In genomic region chr13:64458181-64458580, GRCm38 (mm10) we compare ENCODE assay signal across 24 mouse cellular contexts. TPM values are rescaled to one million over a fixed set of nuclear protein-coding genes. Genes with fewer than 3 reads are reported as not detected.
A peak's percentile ranks its signal among the peaks of the same experiment; 100 is the strongest.
DNase-seq lines count a peak whose midpoint lies in the region; ATAC-seq lines count a peak whose summit lies in the region.
"Had no signal": no experiment of that assay in that cellular context is flagged by ENCODE, and none has a peak within 500 bp of the region (broad histone marks: within the 10 kb centered on the region; RNA-seq: fewer than 3 reads in every experiment).

No protein-coding gene starts in this region.

- no peaks in the 10 kb centered on the region for H3K9me3 ChIP-seq in liver, embryonic 12.5 days (replicated peaks)
- no peaks in the 10 kb centered on the region for H3K9me3 ChIP-seq in liver, embryonic 15.5 days (replicated peaks)
- H3K9me3 ChIP-seq: embryonic facial prominence, embryonic 10.5 days; neural tube, embryonic 12.5 days had no signal

- intact Hi-C loops in left cerebral cortex, postnatal 14 days (cut with DNase I) = no loop called here

- H3K36me3 ChIP-seq in liver, embryonic 12.5 days = no peaks in the 10 kb centered on the region
- no peaks in the 10 kb centered on the region for H3K36me3 ChIP-seq in liver, embryonic 15.5 days (replicated peaks)
- H3K36me3 ChIP-seq: embryonic facial prominence, embryonic 10.5 days; neural tube, embryonic 12.5 days had no signal

- no peak overlapping the region for H3K4me3 ChIP-seq in liver, embryonic 12.5 days
- no peak overlapping the region for H3K4me3 ChIP-seq in liver, embryonic 15.5 days (replicated peaks)
- H3K4me3 ChIP-seq: embryonic facial prominence, embryonic 10.5 days; neural tube, embryonic 12.5 days had no signal

- H3K4me1 ChIP-seq in liver, embryonic 12.5 days = peaks cover 32% of the 10 kb centered on the region
- peaks cover 30% of the 10 kb centered on the region for H3K4me1 ChIP-seq in liver, embryonic 15.5 days (replicated peaks)
- H3K4me1 ChIP-seq: embryonic facial prominence, embryonic 10.5 days; neural tube, embryonic 12.5 days had no signal

- peak overlapping the region; percentile 44 for H3K4me2 ChIP-seq in liver, embryonic 12.5 days
- peak overlapping the region; percentile 55 for H3K4me2 ChIP-seq in liver, embryonic 15.5 days
- H3K4me2 ChIP-seq: neural tube, embryonic 12.5 days had no signal

- ATAC-seq in liver, embryonic 12.5 days = no peak
- ATAC-seq in liver, embryonic 15.5 days (ENCODE audit: insufficient read depth) = no peak
- no peak for ATAC-seq in erythroid progenitor cell, adult 5-6 weeks (replicated peaks; ENCODE audit: low FRiP score, poor library complexity, severe bottlenecking)
- ATAC-seq: activated CD4-positive, CD25-positive, alpha-beta regulatory T cell, adult 4 months; CD4-positive, CD25-positive, alpha-beta regulatory T cell, adult 4 months; forebrain, embryonic 16.5 days; inflammation-experienced regulatory T-cells, adult 6 months had no signal

- H3K27me3 ChIP-seq in liver, embryonic 12.5 days (replicated peaks) = no peaks in the 10 kb centered on the region
- no peaks in the 10 kb centered on the region for H3K27me3 ChIP-seq in liver, embryonic 15.5 days
- H3K27me3 ChIP-seq: neural tube, embryonic 12.5 days had no signal

- H3K27ac ChIP-seq in liver, embryonic 12.5 days = peak overlapping the region; percentile 43
- peak overlapping the region; percentile 56 for H3K27ac ChIP-seq in liver, embryonic 15.5 days (replicated peaks)
- H3K27ac ChIP-seq: embryonic facial prominence, embryonic 10.5 days; neural tube, embryonic 12.5 days had no signal

- DNase-seq in adrenal gland, postnatal 10 days = peak; percentile 27
- DNase-seq in adrenal gland, adult 8-10 months = no peak
- DNase-seq in liver = no peak
- peak; percentile 71 for DNase-seq in cerebellum, adult 9-11 months
- DNase-seq in left cerebral cortex, postnatal 14 days (ENCODE audit: low spot score in 2 of 2) = no peak
- DNase-seq: lung, postnatal 36 days; right cerebral cortex, postnatal 14 days had no signal

- no peak overlapping the region for H3K9ac ChIP-seq in liver, embryonic 12.5 days
- H3K9ac ChIP-seq in liver, embryonic 15.5 days = no peak overlapping the region
- H3K9ac ChIP-seq: neural tube, embryonic 12.5 days had no signal

- WGBS in liver, embryonic 12.5 days (ENCODE audit: insufficient replicate concordance) = 84% methylated on average over 14 of the region's 14 CpGs
- whole genome bisulfite sequencing in liver, embryonic 15.5 days (ENCODE audit: insufficient replicate concordance) = 82% methylated on average over 14 of the region's 14 CpGs

RNA-seq across cellular contexts. Expression of gene Cdk20, which starts 26.1 kb away (rescaled TPM):
- total RNA-seq in adrenal gland, postnatal 10 days (2021) = 1 to 10 TPM; 3.9 to 5.9 TPM
- 1 to 10 TPM; 3.3 to 5.1 (median 4.7) TPM for total RNA-seq in adrenal gland, adult 8-10 months (2022)
- 5.2 and 5.5 TPM in 2 replicates for polyA plus RNA-seq in liver, embryonic 12.5 days (2016; fragmentation: Nextera tagmentation; extraction: Ambion mirVana)
- 3.4 and 5.1 TPM in 2 replicates for polyA plus RNA-seq in liver, embryonic 15.5 days (2015; fragmentation: Nextera tagmentation; extraction: Ambion mirVana)
- total RNA-seq in erythroid progenitor cell, adult 5-6 weeks (2015; ENCODE audit: low replicate concordance) = 2.1 and 7.2 TPM in 2 replicates
- total RNA-seq in erythroid progenitor cell, adult 5-6 weeks (2017; ENCODE audit: low replicate concordance) = 1.2 and 6.4 TPM in 2 replicates
- 10 to 100 TPM; 10.3 to 11.9 TPM for total RNA-seq in left cerebral cortex, postnatal 14 days (2021)

RNA-seq across cellular contexts. Expression of gene Fam240b, which starts 39.4 kb away (rescaled TPM):
- not detected for total RNA-seq in adrenal gland, postnatal 10 days (2021)
- total RNA-seq in adrenal gland, adult 8-10 months (2022) = not detected
- not detected in 2 replicates for polyA plus RNA-seq in liver, embryonic 12.5 days (2016; fragmentation: Nextera tagmentation; extraction: Ambion mirVana)
- not detected in 2 replicates for polyA plus RNA-seq in liver, embryonic 15.5 days (2015; fragmentation: Nextera tagmentation; extraction: Ambion mirVana)
- not detected in 2 replicates for total RNA-seq in erythroid progenitor cell, adult 5-6 weeks (2015; ENCODE audit: low replicate concordance)
- not detected in 2 replicates for total RNA-seq in erythroid progenitor cell, adult 5-6 weeks (2017; ENCODE audit: low replicate concordance)
- total RNA-seq in left cerebral cortex, postnatal 14 days (2021) = not detected
- total RNA-seq: granulocyte monocyte progenitor cell, adult 5-6 weeks; hematopoietic stem cell, adult 5-6 weeks; layer of hippocampus, postnatal 14 days; left cerebral cortex, postnatal 25 days; monocyte, adult 5-6 weeks had no signal
- polyA plus RNA-seq: activated CD4-positive, CD25-positive, alpha-beta regulatory T cell, adult 4 months; CD4-positive, CD25-positive, alpha-beta regulatory T cell, adult 4 months; embryonic facial prominence, embryonic 10.5 days; forebrain, embryonic 16.5 days; heart, embryonic 14.5 days; inflammation-experienced regulatory T-cells, adult 6 months; kidney, embryonic 14.5 days; large intestine, adult 2 months; neural tube, embryonic 12.5 days had no signal

Comparison
In these comparisons a context has a peak if more than half of its experiments do, and no peak if none do; other contexts are left out.
1. DNase-seq: peak in adrenal gland, postnatal 10 days (single experiment) and cerebellum, adult 9-11 months (single experiment); none in adrenal gland, adult 8-10 months (single experiment), liver (single experiment) and left cerebral cortex, postnatal 14 days (0 of 2).